Mouse (Mus musculus) spleen, adult 2 months (tissue): ENCODE measurements at regions not wholly inside any gene's neighbourhood (a gene's known extent, or its start where the extent isn't known, plus 50 kb on each side); places are given as distances from the start of the nearest gene placed in this dataset.

Experiments used
- DNase-seq, 2 experiments: peaks; one replicate each; pipeline versions ENCODE4 v3.0.0 to v3.0.0-alpha.2; 2012 to 2021; ENCODE audit warnings: low spot score in 2 of 2, low read depth in 1 of 2
- H3K27ac ChIP-seq: fragments of 200-500 bp; 2 replicates; pipeline ENCODE4 v1.5.1; 2012; ENCODE audit warnings: low read length, inconsistent platforms; ENCODE audit not compliant: insufficient read depth
- H3K27me3 ChIP-seq: fragments of 200-500 bp; 2 replicates; pipeline ENCODE4 v1.6.1; 2012; ENCODE audit warnings: mild to moderate bottlenecking, moderate library complexity, low read length, inconsistent platforms; ENCODE audit not compliant: control insufficient read depth, insufficient read depth
- H3K36me3 ChIP-seq: fragments of 200-500 bp; 2 replicates; pipeline ENCODE4 v1.6.1; 2012; ENCODE audit warnings: mild to moderate bottlenecking, low read length, inconsistent platforms; ENCODE audit not compliant: control insufficient read depth, insufficient read depth
- H3K4me1 ChIP-seq: fragments of 200-500 bp; 2 replicates; pipeline ENCODE4 v1.6.1; 2011; ENCODE audit warnings: inconsistent platforms; ENCODE audit not compliant: control insufficient read depth, insufficient read depth, insufficient read length
- H3K4me3 ChIP-seq: fragments of 200-500 bp; 2 replicates; pipeline ENCODE4 v1.5.1; 2011; ENCODE audit warnings: mild to moderate bottlenecking, inconsistent platforms; ENCODE audit not compliant: insufficient read depth, insufficient read length; ENCODE audit errors: extremely low read depth
- CTCF ChIP-seq: fragments of 200-500 bp; IDR thresholded peaks from 2 replicates; pipeline ENCODE4 v1.5.1; 2011; ENCODE audit warnings: mild to moderate bottlenecking, inconsistent platforms; ENCODE audit not compliant: insufficient read depth, insufficient read length, insufficient replicate concordance; ENCODE audit errors: extremely low read depth
- POLR2A ChIP-seq: fragments of 200-500 bp; IDR thresholded peaks from 2 replicates; pipeline ENCODE4 v1.6.1; 2011; ENCODE audit warnings: low read depth, low read length, inconsistent platforms
- WGBS: fragments of 180-500 bp; shearing (Covaris S2); methylation state at CpG from one replicate; pipeline ENCODE4 v1.1.7; 2018; 5-methylcytosine and 5-hydroxymethylcytosine counted together

GRCm38 (mm10) chr8:93627626-93628025 lies 92.0 kb upstream of the Ces5a start:
- H3K4me3 ChIP-seq = no peak overlapping the region
- no peak overlapping the region for H3K27ac ChIP-seq
- no peak for TF ChIP-seq POLR2A
- TF ChIP-seq CTCF = no peak
- H3K4me1 ChIP-seq = no peaks in the 10 kb centered on the region
- DNase-seq = no peak
- no peaks in the 10 kb centered on the region for H3K36me3 ChIP-seq
- no peaks in the 10 kb centered on the region for H3K27me3 ChIP-seq
- WGBS = 85% methylated on average over 6 of the region's 6 CpGs

DNA sequence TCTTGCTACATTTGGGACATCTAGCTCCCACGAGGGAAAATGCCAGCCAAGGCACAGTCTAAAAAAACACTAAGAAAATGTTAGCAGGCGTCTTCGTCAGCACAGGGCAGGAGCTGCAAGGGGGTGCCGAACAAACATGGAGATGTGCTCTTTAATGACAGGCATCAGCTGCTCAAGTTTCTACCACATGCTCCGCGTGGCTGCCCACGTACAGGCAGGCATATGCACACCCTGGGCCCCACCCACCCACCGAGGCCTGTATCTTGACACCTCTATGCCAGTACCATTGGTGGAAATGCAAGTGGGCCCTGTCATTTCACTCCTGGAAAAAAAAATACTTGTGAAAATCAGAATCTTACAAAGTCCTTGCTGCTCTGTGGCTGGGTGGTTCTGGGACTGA lies 97.3 kb upstream of the Ces5a start:
- no peaks in the 10 kb centered on the region for H3K36me3 ChIP-seq
- 88% methylated on average over 8 of the region's 8 CpGs for WGBS
- no peaks in the 10 kb centered on the region for H3K27me3 ChIP-seq
- no peak for TF ChIP-seq POLR2A
- no peak for TF ChIP-seq CTCF
- no peak overlapping the region for H3K4me3 ChIP-seq
- no peak for DNase-seq
- no peaks in the 10 kb centered on the region for H3K4me1 ChIP-seq
- H3K27ac ChIP-seq = no peak overlapping the region

- H3K27ac ChIP-seq = no peak overlapping the region
- no peak for TF ChIP-seq POLR2A
- no peaks in the 10 kb centered on the region for H3K4me1 ChIP-seq
- DNase-seq = no peak
- no peaks in the 10 kb centered on the region for H3K27me3 ChIP-seq
- 62% methylated on average over 2 of the region's 2 CpGs for WGBS
- H3K4me3 ChIP-seq = no peak overlapping the region
- H3K36me3 ChIP-seq = no peaks in the 10 kb centered on the region
These were observed 107.1 kb upstream of the Ces5a start for GRCm38 (mm10) chr8:93642770-93643169.

DNA sequence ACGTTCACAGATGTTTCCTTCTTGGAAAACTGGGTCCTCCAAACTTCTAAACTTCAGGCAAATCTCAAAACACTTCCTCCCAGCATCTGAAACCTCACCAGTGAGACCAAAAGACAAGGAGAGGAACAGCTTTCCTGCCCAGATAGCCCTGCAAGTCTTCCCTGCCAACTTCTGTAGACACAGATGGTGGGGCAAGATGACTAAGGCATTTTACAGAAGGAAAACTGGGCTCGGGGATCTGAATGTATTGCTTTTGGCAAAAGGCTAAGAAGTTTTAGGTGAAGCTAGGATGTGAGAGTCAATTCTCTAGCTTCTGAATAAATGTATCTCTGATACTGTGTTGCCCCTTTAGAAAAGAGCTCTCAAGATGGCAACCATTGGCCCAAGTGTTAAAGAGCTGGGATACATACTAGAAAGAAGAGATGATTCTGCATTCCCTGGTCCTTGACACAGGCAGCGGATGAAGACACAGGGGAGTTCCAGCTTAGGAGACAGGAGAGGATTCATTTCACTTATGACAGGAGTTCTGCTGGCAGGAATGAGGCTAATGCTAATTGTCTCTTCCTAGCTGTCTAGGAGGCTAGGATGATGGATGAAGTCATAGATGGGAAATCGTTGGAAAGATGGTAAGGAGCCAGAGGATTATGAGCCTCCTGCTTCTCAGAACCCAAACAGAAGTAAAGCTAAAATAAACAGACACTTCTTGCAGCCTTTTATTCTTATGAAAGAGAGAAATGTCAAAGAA lies 108.0 kb upstream of the Ces5a start:
- Histone ChIP-seq H3K4me3 (no peak overlapping the region), H3K27ac (no peak overlapping the region), H3K27me3 (no peaks in the 10 kb centered on the region), H3K4me1 (no peaks in the 10 kb centered on the region), H3K36me3 (no peaks in the 10 kb centered on the region)
- DNase-seq = no peak
- 71% methylated on average over 4 of the region's 4 CpGs for WGBS
- TF ChIP-seq CTCF (no peak), POLR2A (no peak)

GRCm38 (mm10) chr8:93653421-93653820 lies 117.8 kb upstream of the Ces5a start:
- Histone ChIP-seq H3K4me3 (no peak overlapping the region), H3K27ac (no peak overlapping the region), H3K27me3 (no peaks in the 10 kb centered on the region), H3K36me3 (no peaks in the 10 kb centered on the region), H3K4me1 (no peaks in the 10 kb centered on the region)
- WGBS = 95% methylated on average over 2 of the region's 2 CpGs
- DNase-seq = no peak
- TF ChIP-seq CTCF = no peak
- no peak for TF ChIP-seq POLR2A

DNA sequence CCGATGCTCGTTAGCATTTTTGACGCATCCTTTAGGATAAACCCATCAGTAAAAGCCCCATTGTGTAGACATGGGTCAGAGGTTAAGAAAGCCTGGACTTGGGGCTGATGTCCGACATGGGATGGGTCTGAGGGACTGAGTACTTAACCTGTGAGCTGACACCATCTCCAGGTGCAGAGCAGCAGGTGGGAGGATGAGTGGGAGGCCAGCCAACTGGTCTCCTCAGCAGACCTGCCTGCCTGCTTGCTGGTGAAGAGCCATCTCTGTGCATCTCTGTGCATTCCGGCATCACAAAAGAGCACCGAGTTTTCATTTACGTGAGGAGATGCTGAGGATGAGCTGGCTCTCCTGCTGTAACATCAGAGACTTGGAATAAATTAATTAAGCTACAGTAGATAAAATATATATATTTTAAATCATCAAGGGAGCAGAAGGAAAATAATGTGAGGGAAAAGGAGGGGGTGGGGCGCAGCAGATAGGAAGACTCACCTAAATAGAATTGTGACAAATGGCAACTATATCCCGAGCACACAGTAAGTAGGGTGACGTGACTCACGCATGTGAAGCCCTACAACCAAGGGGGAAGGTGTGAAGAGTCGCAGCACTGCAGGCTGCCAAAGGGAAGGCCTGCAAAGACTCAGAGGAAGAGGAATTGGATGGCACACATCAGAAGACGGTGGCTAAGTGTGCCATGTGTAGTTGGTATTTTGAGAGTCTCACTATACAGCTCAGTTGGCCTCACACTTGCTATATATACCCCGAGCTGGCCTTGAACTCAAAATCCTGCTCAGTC lies 118.5 kb upstream of the Ces5a start:
- no peaks in the 10 kb centered on the region for H3K27me3 ChIP-seq
- H3K36me3 ChIP-seq = no peaks in the 10 kb centered on the region
- DNase-seq = no peak
- H3K27ac ChIP-seq = no peak overlapping the region
- H3K4me3 ChIP-seq = no peak overlapping the region
- WGBS = 81% methylated on average over 14 of the region's 14 CpGs
- no peaks in the 10 kb centered on the region for H3K4me1 ChIP-seq
- TF ChIP-seq CTCF (no peak), POLR2A (no peak)

GRCm38 (mm10) chr8:93655752-93656151 lies 120.1 kb upstream of the Ces5a start:
- TF ChIP-seq CTCF = no peak
- H3K4me1 ChIP-seq = no peaks in the 10 kb centered on the region
- H3K27me3 ChIP-seq = no peaks in the 10 kb centered on the region
- DNase-seq = no peak
- no peak overlapping the region for H3K27ac ChIP-seq
- 88% methylated on average over 9 of the region's 9 CpGs for WGBS
- H3K4me3 ChIP-seq = no peak overlapping the region
- H3K36me3 ChIP-seq = no peaks in the 10 kb centered on the region
